Mouse (Mus musculus): ENCODE data around the gene Trpc6. TPM values are rescaled to one million over a fixed set of nuclear protein-coding genes. Genes with fewer than 3 reads are reported as not detected.

Trpc6 gene
- total and polyA plus RNA-seq, 2 experiments from 2014 or later: 0.37 to 0.84 TPM

DNA sequence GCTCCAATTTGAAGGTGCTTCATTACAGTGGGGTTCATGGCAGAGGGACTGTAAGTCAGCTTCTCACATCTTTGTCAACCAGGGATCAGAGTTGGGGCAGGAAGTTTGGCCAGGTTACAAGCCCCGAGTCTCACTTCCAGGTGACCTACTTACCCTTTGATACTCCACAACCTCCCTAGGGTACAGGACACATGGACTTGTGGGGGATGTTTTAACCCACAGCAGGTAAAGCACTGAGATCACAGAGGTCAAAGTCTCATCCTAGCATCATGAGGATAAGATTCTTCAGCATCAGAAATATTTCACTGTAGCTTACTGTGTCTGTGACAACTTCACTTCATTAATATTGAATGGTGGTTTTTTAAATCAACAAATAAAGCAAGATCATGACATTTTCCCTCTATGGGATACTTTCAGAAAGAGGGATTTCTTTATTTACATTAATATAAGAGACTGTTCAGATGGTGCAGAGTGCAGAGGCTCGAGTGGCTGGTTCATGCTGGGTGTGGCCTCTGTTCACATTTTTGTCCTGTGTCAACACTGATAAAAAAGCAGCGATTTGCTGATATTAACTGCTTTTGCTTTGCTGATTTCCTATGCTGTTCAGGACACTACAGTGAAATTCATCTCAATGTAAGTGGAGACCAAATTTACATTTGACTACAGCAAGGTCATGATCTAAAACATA lies 166.3 kb downstream of the Trpc6 start:
- Histone ChIP-seq H3K4me3 (ENCODE audit: low read depth, low read length) (no peak overlapping the region), H3K4me1 (ENCODE audit: control insufficient read depth, insufficient read depth) (no peaks in the 10 kb centered on the region), H3K27me3 (ENCODE audit: control insufficient read depth, insufficient read depth, low read length) (no peaks in the 10 kb centered on the region), H3K9ac (replicated peaks; ENCODE audit: low read depth, low read length) (no peak overlapping the region), H3K4me2 (ENCODE audit: low read depth, low read length) (no peak overlapping the region), H3K9me3 (replicated peaks; ENCODE audit: control insufficient read depth, low read length) (no peaks in the 10 kb centered on the region), H3K27ac (ENCODE audit: low read depth) (no peak overlapping the region), H3K36me3 (replicated peaks; ENCODE audit: control insufficient read depth, insufficient read depth, low read length) (no peaks in the 10 kb centered on the region)
- 36% methylated on average over 3 of the region's 3 CpGs for WGBS
- TF ChIP-seq EP300 (IDR thresholded peaks at IDR 0.05; ENCODE audit: low read depth) (no peak), CTCF (IDR thresholded peaks at IDR 0.05; ENCODE audit: low read depth) (no peak)
- DNase-seq (ENCODE audit: low spot score): no peak
- ATAC-seq (ENCODE audit: insufficient read depth, low read depth): no peak

DNA sequence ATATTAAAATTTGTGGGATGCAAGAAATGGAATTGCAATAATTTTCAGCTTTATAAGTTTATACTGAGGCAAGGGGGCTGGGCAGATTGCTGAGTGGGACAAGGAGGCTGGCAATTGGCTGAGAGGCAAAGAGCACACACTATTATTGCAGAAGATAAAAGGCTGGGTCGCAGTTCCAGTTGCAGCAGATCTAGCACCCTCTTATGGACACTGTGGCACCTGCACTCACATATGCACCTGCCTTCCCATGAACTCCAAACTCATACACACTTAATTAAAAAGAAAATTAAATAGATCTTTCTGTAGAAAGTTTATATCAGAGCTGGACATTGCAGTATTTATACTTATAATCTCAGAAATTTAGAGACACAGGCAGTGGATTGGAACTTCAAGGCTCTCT lies 175.1 kb downstream of the Trpc6 start:
- no peak overlapping the region for H3K9ac ChIP-seq (replicated peaks; ENCODE audit: low read depth, low read length)
- no peak for TF ChIP-seq CTCF (IDR thresholded peaks at IDR 0.05; ENCODE audit: low read depth)
- no peaks in the 10 kb centered on the region for H3K4me1 ChIP-seq (ENCODE audit: control insufficient read depth, insufficient read depth)
- 46% methylated on average over 1 of the region's 1 CpGs for WGBS
- no peaks in the 10 kb centered on the region for H3K36me3 ChIP-seq (replicated peaks; ENCODE audit: control insufficient read depth, insufficient read depth, low read length)
- H3K9me3 ChIP-seq (replicated peaks; ENCODE audit: control insufficient read depth, low read length): no peaks in the 10 kb centered on the region
- H3K4me2 ChIP-seq (ENCODE audit: low read depth, low read length): no peak overlapping the region
- ATAC-seq (ENCODE audit: insufficient read depth, low read depth) (no peak), DNase-seq (ENCODE audit: low spot score) (no peak)
- no peaks in the 10 kb centered on the region for H3K27me3 ChIP-seq (ENCODE audit: control insufficient read depth, insufficient read depth, low read length)
- no peak overlapping the region for H3K27ac ChIP-seq (ENCODE audit: low read depth)
- H3K4me3 ChIP-seq (ENCODE audit: low read depth, low read length): no peak overlapping the region

DNA sequence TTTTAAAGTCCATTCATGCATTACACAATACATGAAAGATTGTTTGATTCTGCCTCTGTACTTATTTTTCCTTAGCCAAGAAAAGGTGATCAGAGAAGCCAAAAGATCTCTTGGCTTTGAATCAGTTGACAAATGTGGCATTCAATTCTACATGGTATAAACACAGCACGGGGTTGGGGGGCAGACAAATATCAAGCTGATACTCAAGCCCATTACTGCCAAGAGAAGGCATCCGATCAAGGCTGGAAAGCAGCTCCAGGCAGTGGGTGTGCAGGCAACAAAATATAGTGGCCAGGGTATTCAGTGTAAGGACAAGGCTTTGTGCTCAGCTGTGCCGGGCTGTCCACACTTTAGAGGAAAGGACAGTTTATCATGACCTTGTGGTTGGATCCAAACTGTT lies 185.1 kb downstream of the Trpc6 start:
- TF ChIP-seq EP300 (IDR thresholded peaks at IDR 0.05; ENCODE audit: low read depth) (no peak), CTCF (IDR thresholded peaks at IDR 0.05; ENCODE audit: low read depth) (no peak)
- no peak overlapping the region for H3K4me3 ChIP-seq (ENCODE audit: low read depth, low read length)
- H3K4me1 ChIP-seq (ENCODE audit: control insufficient read depth, insufficient read depth): no peaks in the 10 kb centered on the region
- no peaks in the 10 kb centered on the region for H3K9me3 ChIP-seq (replicated peaks; ENCODE audit: control insufficient read depth, low read length)
- no peaks in the 10 kb centered on the region for H3K27me3 ChIP-seq (ENCODE audit: control insufficient read depth, insufficient read depth, low read length)
- no peak for DNase-seq (ENCODE audit: low spot score)
- 67% methylated on average over 3 of the region's 3 CpGs for WGBS
- ATAC-seq (ENCODE audit: insufficient read depth, low read depth): no peak
- H3K9ac ChIP-seq (replicated peaks; ENCODE audit: low read depth, low read length): no peak overlapping the region
- no peak overlapping the region for H3K4me2 ChIP-seq (ENCODE audit: low read depth, low read length)
- no peak overlapping the region for H3K27ac ChIP-seq (ENCODE audit: low read depth)
- H3K36me3 ChIP-seq (replicated peaks; ENCODE audit: control insufficient read depth, insufficient read depth, low read length): no peaks in the 10 kb centered on the region
